Mouse (Mus musculus) heart, adult 11 months (tissue): Measurements from ENCODE around the gene Flad1.
A peak's percentile ranks its signal among the peaks of the same experiment; 100 is the strongest.

Experiments
- DNase-seq: peaks from one replicate; pipeline ENCODE4 v3.0.0; 2022

Gene Flad1

DNA sequence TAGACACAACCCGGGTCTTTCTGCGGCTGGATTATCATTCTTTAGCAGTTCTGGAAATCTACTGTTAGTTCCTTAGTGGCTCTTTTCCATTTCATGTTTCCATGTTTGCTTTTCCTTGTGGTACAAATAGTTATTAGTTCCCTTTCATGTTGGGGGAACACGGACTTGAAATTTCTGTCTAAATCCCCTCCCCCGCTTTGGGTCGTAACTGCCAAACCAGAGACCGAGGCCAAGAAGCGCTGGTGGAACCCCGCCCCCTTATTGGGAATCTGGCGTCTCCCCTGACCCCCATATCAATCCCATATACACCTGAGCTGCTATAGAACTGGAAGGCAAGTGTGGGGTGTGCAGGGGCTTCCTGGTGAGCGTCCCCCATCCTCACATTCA lies 16.3 kb downstream of the Flad1 start:
- peak; percentile 94 for DNase-seq

DNA sequence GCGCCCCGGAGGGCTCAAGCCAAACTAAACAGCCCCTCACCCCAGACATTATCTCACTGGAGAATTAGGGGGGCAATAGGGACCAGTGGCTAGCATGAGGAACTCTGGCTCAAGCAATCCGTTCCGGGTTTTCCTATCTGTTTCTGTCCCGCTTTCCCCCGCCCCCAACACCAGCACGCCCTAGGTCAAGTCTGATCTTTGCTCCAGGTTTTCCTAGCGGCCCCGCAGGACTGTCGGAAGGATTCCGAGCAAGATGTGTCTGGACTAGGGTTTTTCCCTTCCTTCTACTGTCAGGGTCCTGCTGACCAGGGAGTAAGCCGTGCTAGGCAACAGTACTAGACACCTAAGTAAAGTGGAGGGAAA lies 16.8 kb downstream of the Flad1 start:
- no peak for DNase-seq

DNA sequence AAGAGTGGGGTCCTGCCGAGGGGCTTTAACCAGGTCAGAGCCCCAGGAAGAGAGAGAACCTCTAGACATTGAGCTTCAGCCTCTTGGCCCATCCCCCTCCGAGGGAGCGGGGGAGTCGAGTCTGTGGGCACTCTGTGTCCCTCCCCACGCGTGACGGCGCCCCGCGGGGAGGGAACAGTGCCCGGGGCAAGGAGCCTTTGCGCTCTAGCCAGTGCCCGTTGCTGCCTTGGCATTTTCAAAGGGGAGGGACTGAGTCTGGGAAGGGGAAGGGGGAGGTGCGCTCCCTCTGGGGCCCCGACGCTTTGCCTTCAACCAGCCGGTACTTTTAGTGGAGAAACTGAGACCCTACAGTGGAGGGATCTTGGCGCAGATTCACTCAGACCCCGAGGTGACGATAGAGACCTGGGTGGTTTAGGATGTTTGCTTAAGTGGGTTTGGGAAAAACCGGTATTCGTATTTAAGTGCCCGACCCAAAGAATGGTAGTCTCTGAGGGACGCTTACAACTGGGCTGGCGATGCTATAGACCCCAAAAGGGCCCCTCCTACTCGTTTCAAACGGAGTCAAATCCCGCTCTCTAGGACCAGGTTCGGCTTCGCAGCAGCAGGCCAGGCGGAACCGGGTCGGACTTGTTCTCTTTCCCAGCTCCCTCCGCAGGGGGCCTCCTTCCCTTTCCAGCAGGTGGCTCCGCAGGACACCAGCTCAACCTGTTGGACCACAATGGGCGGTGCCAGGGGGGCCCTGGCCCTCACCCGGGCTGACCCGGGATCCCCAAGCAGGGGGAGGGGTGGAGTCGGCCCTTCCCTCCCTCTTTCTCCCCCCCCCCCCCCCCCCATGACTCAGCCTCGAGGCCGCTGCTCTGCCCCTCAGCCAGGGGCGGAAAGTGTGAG lies 17.4 kb downstream of the Flad1 start, which contains the start of gene Zbtb7b:
TSS of gene Zbtb7b (minus strand) at position 771 of the 888 bp plus-strand sequence.
- peak; percentile 99 for DNase-seq

DNA sequence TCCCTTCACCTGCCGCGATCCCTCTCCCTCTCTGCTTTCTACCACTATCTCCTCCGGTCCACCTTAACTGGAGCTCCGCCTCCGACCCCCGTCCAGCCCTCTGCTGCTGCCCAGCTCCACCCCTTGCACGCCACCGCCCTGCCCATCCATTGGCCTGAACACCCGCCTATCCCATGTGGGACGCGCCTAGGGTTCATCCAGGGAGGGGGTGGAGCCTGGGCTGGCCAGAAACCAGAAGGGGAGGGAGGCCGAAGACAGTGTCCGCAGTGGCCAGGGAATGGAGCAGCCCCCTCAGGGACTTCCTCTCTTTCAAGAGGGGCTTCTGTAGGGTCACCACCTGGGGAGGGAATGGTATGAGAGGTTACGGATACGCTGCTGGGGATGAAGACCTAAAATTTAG lies 18.1 kb downstream of the Flad1 start:
- DNase-seq: peak; percentile 100

DNA sequence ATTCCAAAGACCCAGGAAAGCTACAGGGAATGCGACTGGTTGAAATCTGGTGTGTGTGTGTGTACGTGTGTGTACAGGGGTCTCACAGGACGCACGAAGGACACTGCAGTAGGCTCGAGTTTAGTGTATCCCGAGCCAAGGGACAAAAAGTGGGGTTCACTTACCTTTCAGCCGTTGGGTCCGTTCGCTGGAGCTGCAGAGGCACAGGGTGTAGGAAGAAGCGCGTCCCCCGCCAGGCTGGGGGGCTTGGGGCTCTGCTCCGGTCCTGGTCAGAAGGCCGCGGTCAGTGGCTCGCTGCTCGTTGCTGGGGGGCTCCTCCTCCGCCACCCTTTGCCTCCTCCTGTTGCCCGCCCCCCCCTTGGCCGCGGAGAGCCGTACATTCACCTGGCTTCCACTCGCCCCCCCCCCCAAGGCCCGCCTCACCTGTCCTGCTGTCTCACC lies 18.8 kb downstream of the Flad1 start:
- peak; percentile 96 for DNase-seq

DNA sequence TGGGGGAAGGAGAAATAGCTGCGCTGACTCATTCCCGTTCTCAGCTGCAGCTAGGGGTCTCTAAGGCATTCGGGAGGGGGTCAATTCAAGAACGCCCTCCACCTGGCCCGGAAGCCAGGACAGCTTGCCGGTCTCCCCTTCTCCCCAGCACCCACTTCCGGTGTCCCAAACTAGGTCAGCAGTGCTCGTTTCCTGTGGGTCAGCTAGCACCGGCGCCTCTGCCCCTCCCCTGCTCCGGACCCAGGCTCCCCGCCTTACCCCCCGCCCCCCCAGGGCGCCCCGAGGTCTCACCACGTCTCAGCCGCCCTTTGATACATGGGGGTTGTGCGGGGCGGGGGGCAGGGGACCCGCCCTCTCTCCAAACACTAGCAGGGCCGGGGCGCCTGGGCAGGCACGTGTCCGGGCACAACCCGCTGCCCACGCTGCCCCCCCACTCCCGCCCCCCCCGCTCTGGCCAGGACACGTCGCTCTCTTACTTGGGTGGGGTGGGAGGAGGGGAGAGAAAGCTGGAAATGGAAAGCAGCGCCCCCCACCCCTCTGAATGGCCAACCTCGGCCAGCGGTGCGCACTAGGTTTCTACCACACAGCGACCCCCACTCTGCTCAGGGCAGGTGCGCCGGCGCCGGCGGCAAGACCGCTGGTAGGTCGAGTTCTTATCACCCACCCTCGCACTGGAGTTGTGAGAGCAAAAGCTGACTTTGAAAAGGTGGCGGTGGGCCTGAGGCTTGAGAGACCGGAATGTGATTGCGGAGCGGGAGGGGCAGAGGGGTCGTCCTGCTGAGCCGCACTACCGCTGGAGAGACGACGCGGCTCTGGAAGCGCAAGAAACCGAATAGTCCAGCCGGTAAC lies 19.8 kb downstream of the Flad1 start:
- DNase-seq: peak; percentile 98

DNA sequence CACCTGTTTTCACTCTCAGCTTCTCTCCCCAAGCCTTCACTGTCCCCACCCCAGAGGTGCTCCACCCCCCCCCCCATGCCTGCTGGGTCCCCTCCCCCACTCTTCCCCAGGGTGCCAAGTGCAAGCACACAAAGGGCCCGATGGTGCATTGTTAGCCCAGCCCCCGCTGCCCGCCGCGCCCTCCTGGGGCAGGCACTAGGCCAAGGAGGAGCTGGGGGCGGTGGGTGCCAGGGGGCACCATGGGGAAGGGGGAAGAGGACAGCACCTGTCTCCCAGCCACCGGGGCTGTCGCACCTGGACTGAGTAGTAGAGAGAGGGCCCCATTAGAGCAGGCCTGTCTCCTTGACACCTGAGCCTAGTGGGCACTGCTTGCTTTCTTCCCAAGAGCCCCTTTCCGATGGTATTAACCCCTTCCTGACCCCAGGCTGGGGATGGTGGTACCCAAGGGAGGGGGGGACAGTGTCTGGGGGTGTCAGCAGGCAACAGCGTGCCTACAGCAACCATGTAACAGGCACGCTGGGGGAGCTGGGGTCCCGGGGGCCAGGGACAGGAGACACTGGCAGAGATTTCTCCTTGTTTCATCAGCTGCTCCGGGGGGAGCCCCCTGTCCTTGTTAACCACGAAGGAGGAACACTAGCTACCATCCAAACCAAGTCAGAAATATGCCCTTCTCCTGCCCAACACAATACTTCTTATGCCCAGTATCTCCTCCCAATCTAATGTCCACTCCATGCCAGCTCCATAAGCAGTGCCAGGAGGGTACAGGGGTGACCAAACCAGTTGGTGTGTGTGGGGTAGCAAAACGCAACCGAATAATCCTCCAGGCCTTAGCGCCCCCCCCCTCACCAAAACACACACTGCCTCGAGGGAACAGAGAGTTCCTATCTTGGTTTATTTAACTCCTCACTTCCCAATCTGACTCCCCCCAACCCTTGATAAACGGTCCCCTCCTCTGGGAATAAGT lies 20.7 kb downstream of the Flad1 start:
- DNase-seq: peak; percentile 97

DNA sequence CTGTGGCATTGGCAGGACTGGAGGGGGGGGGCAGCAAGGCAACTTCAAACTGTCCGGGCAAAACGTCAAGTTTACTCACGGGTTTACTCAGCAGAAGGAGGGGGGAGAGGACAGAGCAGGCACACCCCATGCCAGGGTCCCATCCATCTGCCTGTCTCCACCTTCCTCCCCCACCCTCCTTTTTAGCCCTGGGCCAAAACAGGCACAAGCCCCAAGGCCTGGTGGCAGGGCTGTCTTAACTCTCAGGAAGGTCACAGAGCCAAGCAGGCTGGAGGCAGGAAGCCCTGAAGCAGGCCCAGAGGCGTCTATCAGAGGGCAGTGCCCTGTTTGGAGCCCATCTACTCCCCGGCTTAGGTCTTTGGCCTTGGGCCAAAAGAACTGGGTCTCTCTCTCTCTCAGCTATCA lies 21.6 kb downstream of the Flad1 start:
- peak; percentile 98 for DNase-seq

DNA sequence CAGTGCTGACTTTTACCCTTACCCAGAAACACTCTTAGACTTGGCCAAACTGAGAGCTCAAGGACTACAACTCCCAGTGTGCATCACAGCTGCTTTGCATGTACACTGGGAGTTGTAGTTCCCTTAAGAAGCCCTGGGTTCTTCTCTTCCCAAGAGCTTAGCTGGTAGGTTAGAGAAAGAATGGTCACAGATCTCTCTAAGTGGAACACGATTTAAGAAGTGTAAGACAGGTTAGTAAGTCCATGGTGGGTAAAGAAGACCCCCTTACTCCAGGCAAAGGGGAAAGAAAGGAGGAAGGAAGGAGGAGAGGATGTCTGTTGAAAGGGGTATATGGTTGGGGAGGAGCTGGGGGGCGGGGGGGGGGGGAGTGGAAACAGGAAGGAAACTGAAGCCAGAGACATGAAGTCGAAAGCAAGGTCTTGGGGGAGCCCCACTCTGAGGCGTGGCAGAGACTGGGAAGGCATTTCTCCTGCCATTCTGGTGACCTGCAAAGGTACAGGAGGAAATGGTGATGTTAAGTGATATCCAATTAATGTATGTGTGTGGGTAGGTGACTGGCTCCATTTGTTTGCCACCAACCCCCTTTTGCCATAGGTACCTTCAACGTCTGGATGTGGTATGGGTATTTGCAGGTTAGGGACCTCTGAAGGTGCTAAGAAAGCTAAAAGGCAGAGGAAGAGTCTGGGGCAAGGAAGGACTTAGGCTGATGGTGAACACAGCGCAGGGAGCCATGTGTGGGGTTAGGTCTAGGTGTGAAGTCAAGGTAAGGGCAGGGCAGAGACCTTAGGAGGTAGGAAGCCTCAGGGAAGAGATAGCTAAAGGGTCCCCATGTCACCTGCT lies 22.5 kb downstream of the Flad1 start:
- DNase-seq: peak; percentile 94

DNA sequence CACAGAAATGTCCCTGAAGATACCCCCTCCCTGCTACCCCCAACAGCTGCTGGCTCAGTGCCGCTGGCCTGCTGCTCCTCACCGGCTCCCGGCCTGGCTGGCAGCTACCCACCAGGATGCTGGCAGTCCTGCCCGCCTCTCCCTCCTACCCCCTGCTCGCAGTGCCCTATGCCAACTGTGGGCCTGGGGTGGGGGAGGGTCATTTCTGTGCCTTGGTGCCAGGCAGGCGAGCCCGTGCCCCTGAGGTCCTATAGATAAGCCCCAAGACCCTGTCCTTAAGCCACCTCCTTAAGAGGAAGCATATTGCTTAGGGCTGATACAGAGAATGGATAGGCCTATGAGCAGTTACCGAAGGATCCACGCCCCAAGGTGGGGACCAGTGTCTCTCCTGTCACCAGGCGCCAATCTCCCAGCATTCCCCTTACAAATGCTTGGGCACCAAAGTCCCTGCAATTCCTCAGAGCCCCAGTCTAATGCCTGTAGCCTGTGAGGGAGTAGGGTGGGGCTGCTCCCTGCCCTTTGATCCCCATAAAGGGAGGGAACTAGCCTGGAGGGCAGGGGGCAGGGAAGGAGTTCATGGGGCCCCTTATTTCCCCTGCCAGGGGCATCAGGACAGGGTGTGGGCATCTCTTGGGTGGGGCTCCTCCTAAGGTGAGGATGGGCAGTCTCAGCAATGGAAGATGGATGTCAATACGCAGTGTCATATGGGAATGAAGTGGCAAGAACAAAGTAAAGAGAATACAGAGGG lies 23.4 kb downstream of the Flad1 start:
- DNase-seq: peak; percentile 98

DNA sequence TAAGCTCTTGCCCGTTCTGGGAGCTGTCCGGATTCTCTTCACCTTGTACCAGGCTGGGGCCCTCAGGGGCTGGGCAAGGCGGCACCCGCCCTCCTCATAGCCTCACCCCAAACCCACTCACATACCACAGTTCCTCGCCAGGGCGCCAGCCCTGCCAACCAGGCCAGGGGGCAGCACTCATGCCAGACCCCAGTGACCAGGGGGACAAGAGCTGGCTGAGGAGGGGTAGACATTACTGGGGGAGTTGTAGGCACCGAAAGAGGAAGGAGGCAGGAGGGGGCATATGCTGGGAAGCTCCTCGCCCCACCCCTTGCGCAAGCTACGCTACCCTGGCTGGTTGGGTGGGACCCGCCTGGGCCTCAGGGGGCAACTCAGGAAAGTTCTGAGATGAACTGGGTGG lies 24.0 kb downstream of the Flad1 start:
- DNase-seq: peak; percentile 97

DNA sequence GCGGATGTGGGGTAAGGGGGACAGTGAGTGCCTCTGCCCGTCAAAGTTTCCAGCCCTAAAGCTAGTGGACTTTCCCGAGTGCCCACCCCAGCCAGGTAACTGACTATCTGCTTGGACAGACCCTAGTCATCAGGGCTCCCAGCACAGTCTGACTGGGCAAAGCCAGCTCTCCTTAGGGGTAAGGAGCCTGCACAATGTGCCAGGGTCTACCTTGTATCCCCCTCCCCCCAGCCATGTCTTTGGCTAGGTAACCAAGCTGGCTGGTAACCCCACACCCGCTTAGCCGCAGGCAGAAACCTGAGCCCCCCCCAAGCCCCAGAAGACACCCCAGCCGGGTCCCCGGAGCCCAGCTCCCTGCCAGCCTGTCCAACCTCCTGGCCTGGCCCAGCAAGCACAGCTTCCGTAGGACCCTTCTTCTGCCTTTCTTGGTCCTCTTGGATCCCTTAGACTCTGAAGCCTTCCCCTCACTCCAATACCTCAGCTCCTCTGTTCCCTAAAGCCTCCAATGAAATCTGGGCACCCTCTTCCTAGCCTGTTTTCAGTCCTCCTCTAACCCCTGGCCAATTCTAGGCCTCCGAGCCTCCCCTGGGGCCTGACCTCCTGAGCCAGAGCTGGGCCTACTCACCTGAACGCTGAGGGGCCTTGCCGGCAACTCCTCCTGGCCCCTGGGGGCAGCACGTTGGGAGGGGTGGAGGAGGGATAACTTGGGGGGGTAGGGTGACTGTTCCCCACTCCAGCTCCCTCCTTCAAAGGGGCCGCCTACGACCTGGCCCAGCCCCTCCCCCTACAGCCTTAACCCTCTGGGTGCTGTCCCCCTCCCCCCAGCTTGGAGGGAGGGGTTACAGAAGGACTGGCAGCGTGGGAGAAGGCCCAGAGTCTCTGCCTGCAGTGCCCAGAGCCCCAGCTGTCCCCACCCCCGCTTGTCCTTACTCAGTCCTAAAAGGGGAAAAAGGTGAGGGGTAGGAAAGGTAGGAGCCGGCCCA lies 24.9 kb downstream of the Flad1 start:
- peak; percentile 92 for DNase-seq

DNA sequence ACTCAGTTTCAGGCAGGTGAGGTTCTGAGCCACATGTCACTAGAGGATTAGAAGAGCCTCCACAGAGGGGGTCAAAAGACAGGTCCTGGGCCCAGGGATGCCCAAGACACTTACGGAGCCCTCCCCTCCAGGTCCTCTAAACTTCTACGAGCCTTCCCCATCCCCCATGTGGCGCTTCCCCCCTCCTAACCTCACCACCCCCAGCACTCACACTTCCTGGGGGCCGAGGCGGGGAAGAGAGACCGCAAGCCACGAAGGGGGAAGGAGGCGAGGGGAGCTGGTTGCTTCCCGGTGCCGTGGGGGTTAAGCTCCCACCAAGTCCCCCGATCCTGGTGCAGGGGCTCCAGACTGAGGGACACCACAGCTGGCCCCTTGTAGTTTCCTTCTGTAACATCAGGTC lies 26.2 kb downstream of the Flad1 start:
- peak; percentile 92 for DNase-seq

DNA sequence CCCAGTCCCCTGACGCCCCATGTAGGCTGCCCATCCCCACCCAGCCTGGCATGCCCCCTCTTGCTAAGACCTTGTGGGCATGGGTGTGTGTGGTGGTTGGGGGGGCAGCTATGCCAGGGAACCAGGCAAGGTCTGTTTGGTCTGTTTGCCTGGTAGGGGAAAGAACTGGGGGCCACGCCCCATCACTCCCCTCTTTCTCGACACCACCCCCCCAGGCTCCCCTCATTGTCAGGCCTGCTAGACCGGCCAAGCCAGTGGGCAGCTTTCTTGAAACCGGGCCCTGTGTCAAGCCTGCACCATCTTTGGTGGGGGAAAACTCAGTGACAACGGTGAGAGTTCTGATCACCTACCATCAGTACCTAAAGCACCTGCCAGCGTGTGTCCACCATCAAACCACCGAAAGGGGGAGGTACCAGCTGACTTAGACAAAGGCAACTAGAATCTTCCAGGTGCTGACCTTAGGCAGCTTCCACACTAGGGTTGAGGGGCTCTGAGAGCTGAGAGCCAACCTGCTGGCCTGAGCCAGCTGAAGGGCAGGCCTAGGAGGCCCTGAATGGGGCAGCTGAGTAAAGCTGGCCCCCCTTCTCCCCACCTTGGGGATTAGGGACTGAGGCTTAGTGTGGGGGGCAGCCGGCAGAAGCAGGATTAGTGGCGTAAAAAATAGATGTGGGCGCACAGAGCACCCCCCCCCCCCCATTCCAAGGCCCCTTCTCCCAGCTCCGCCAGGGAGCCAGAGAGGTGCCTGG lies 27.2 kb downstream of the Flad1 start:
- peak; percentile 89 for DNase-seq

DNA sequence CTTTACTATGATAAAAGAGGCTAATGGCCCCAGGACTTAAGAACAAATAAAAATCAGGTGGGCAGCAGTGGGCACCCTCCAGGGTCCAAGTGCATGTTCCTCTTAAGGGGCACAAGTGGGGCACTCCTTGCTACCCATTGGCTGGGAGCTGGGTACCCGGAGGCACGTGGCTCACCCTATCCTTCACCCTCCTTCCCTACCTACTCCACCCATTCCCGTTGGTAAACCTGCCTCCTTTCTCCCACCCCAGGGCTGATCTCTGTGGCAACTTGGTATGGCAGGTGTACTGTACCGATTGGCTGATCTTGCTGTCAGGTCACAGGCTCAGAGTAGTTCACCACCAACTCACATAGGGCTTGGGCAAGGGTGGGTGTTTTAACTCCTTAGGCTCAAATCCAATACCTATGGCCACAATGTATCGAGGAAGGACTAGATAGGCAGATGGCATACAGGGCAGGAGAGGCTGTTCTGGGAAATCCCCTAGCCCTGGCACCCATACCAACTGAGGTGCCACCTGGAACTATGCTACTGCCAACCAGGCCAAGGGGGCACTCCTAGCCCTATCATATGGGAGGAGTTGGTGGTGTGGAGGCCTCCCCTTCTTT lies 27.9 kb downstream of the Flad1 start:
- peak; percentile 87 for DNase-seq

DNA sequence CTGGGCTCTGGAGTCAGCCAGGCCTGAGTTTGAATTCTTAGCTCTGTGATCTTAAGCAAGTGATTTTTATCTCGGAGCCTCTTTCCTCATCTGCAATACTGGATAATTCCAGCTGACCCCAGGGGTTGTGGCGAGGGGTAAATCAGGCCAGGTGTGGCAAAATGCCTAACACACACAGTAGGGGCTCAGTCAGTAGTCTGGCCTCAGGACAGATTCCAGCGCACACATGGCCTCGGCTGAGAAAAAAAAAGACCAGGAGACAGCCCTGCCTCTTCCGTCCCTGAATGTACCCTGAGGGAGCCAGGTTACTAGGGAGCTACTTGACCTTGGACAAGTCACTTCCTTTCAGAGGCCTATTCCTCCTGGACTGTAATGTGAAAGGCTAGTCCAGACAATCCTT lies 28.7 kb downstream of the Flad1 start:
- peak; percentile 88 for DNase-seq

DNA sequence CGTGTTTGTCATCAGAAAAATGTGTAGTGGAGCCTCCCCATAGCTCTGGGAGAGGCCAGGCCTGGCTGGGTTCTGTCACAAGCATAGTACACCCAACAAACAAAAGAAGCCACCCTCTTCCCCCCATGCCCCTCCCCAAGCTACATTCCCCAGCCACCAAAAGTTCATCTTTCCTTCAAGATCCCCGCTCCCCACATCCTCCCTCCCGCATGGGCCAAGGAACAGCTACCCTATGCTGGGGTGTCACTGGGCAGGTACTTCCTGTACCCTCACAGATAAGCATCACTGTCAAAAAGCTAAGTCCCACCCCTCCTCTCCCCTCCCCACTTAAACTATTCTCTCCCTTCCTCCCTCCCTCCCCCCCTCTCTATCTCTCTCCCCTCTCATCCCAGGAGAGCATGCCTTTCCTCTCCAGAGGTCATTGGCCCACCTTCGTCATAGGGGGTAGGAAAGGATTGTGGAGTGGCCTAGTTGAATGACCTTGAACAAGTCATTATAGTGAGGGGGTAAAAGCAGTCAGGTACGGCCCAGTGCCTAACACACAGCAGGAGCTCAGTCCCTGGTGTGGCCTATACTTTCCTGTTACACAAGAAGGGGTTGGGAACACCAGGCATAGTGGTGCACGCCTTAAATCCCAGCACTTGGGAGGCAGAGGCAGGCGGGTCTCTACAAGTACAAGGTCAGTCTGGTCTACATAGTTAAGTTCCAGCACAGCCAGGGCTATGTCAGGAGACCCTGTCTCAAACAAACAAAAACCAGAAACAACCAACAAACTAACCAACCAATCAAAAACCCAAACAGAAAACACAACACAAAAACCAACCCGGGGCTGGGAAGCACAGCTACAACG lies 29.4 kb downstream of the Flad1 start:
- DNase-seq: peak; percentile 87
